Mouse (Mus musculus) MEL (cell line): ENCODE results near the gene Atg7.

Source experiments
- CTCF ChIP-seq, 3 experiments: IDR thresholded peaks in 2 of 3; conservative IDR thresholded peaks in 1 of 3; 2 replicates each; pipeline ENCODE4 v1.5.1; 2011 to 2012; ENCODE audit warnings: low read length in 3 of 3, low read depth in 2 of 3, mild to moderate bottlenecking in 2 of 3, improper control_type of control experiment in 1 of 3, inconsistent platforms in 1 of 3, mixed read lengths in 1 of 3, moderate library complexity in 1 of 3; ENCODE audit not compliant: control insufficient read depth in 1 of 3, insufficient read depth in 1 of 3, poor library complexity in 1 of 3, severe bottlenecking in 1 of 3
- EP300 ChIP-seq, 2 experiments: IDR thresholded peaks; 2 replicates each; pipeline ENCODE4 v1.6.1; 2011; ENCODE audit warnings: improper control_type of control experiment in 2 of 2, low read length in 2 of 2, low read depth in 1 of 2, mild to moderate bottlenecking in 1 of 2
- GABPA ChIP-seq: IDR thresholded peaks from 2 replicates; pipeline ENCODE4 v1.6.1; 2012; ENCODE audit warnings: low read depth, mild to moderate bottlenecking, inconsistent platforms, low read length, improper control_type of control experiment, moderate library complexity
- GATA1 ChIP-seq: IDR thresholded peaks from 2 replicates; pipeline ENCODE4 v1.6.1; 2011; ENCODE audit warnings: low read depth, low read length, improper control_type of control experiment
- HCFC1 ChIP-seq: IDR thresholded peaks from 2 replicates; pipeline ENCODE4 v1.6.1; 2012; ENCODE audit warnings: low read depth, mild to moderate bottlenecking, inconsistent platforms, low read length, improper control_type of control experiment, moderate library complexity
- MAFK ChIP-seq: IDR thresholded peaks from 2 replicates; pipeline ENCODE4 v1.6.1; 2011; ENCODE audit warnings: low read depth, mild to moderate bottlenecking, low read length, improper control_type of control experiment, borderline replicate concordance
- MEF2A ChIP-seq: IDR thresholded peaks from 2 replicates; pipeline ENCODE4 v1.6.1; 2014; ENCODE audit warnings: low read depth, mild to moderate bottlenecking, inconsistent platforms, low read length, improper control_type of control experiment; ENCODE audit not compliant: poor library complexity, insufficient replicate concordance, severe bottlenecking; ENCODE audit errors: extremely low read depth
- MXI1 ChIP-seq: IDR thresholded peaks from 2 replicates; pipeline ENCODE4 v1.6.1; 2011; ENCODE audit warnings: mild to moderate bottlenecking, low read depth, low read length, improper control_type of control experiment
- NRF1 ChIP-seq: IDR thresholded peaks from 2 replicates; pipeline ENCODE4 v1.6.1; 2014; ENCODE audit warnings: low read depth, mild to moderate bottlenecking, inconsistent platforms, low read length, improper control_type of control experiment, moderate library complexity; ENCODE audit not compliant: poor library complexity, insufficient read depth, severe bottlenecking
- POLR2A ChIP-seq, 2 experiments: IDR thresholded peaks; 2 replicates each; pipeline ENCODE4 v1.6.1; 2011 to 2012; ENCODE audit warnings: low read length in 2 of 2, mild to moderate bottlenecking in 2 of 2, control low read depth in 1 of 2, improper control_type of control experiment in 1 of 2, low read depth in 1 of 2, moderate library complexity in 1 of 2; ENCODE audit not compliant: control insufficient read depth in 1 of 2, insufficient read depth in 1 of 2, poor library complexity in 1 of 2
- POLR2AphosphoS5 ChIP-seq: IDR thresholded peaks from 2 replicates; pipeline ENCODE4 v1.6.1; 2012; ENCODE audit warnings: low read depth, borderline replicate concordance, mild to moderate bottlenecking, inconsistent platforms, low read length, moderate library complexity, mixed read lengths
- USF1 ChIP-seq: IDR thresholded peaks from 2 replicates; pipeline ENCODE4 v1.6.1; 2014; ENCODE audit warnings: low read depth, mild to moderate bottlenecking, inconsistent platforms, low read length, improper control_type of control experiment, moderate library complexity
- USF2 ChIP-seq, 2 experiments: IDR thresholded peaks; 2 replicates each; pipeline ENCODE4 v1.6.1; 2011 to 2012; ENCODE audit warnings: improper control_type of control experiment in 2 of 2, low read length in 2 of 2, borderline replicate concordance in 1 of 2, inconsistent platforms in 1 of 2, low read depth in 1 of 2, mild to moderate bottlenecking in 1 of 2; ENCODE audit not compliant: insufficient read depth in 1 of 2
- ZC3H11A ChIP-seq: IDR thresholded peaks from 2 replicates; pipeline ENCODE4 v1.6.1; 2012; ENCODE audit warnings: low read depth, mild to moderate bottlenecking, inconsistent platforms, low read length, improper control_type of control experiment

- no peak for TF ChIP-seq MEF2A
- peak; percentile 24; the same call in 1 of the 2 replicates for TF ChIP-seq MAFK
- peak; percentile 81 for TF ChIP-seq GATA1
- TF ChIP-seq POLR2A (IDR thresholded peaks at IDR 0.05; ENCODE audit: control insufficient read depth in 1 of 2, insufficient read depth in 1 of 2, low read depth in 1 of 2, low read length in 2 of 2, poor library complexity in 1 of 2): no peak
- TF ChIP-seq EP300 (IDR thresholded peaks at IDR 0.05; ENCODE audit: low read depth in 1 of 2, low read length in 2 of 2): peak; percentile 74 to 81
- no peak for TF ChIP-seq CTCF (IDR thresholded peaks at IDR 0.05 in 2 of 3, conservative IDR thresholded peaks at IDR 0.05 in 1 of 3; ENCODE audit: control insufficient read depth in 1 of 3, insufficient read depth in 1 of 3, low read depth in 2 of 3, low read length in 3 of 3, poor library complexity in 1 of 3, severe bottlenecking in 1 of 3)
- TF ChIP-seq USF2 (IDR thresholded peaks at IDR 0.05; ENCODE audit: borderline replicate concordance in 1 of 2, insufficient read depth in 1 of 2, low read depth in 1 of 2, low read length in 2 of 2): no peak
- no peak for TF ChIP-seq GABPA
- TF ChIP-seq NRF1: no peak
- TF ChIP-seq POLR2AphosphoS5: no peak
- no peak for TF ChIP-seq ZC3H11A
- TF ChIP-seq MXI1: peak; percentile 19; the same call in 1 of the 2 replicates
- no peak for TF ChIP-seq USF1
- TF ChIP-seq HCFC1: no peak
Measured at GRCm38 (mm10) chr6:114819971-114820481, 177.1 kb downstream of the Atg7 start.
